Mouse (Mus musculus) forebrain, embryonic 11.5 days (tissue): ENCODE measurements around the gene Palb2. TPM values are rescaled to one million over a fixed set of nuclear protein-coding genes. Genes with fewer than 3 reads are reported as not detected.

Source experiments
- ATAC-seq: fragments of 200-750 bp; cut with Nextera tagmentation; replicated peaks from 2 replicates; pipeline ENCODE4 v1.8.0; 2017; ENCODE audit warnings: moderate TSS enrichment; ENCODE audit not compliant: low FRiP score
- DNase-seq: peaks from one replicate; pipeline ENCODE4 v3.0.0-alpha.2; 2017; ENCODE audit warnings: low spot score
- H3K27ac ChIP-seq: fragments of 300-500 bp; sonication (generic); 2 replicates; pipeline ENCODE4 v1.5.1; 2014; ENCODE audit warnings: low read depth, low read length
- H3K27me3 ChIP-seq: fragments of 300-500 bp; sonication (generic); 2 replicates; pipeline ENCODE4 v1.6.1; 2014; ENCODE audit warnings: mild to moderate bottlenecking, low read length, mixed read lengths; ENCODE audit not compliant: control insufficient read depth, insufficient read depth
- H3K36me3 ChIP-seq: fragments of 300-500 bp; sonication (generic); 2 replicates; pipeline ENCODE4 v1.6.1; 2014; ENCODE audit warnings: mild to moderate bottlenecking, low read length, moderate library complexity, mixed read lengths; ENCODE audit not compliant: control insufficient read depth, insufficient read depth
- H3K4me1 ChIP-seq: fragments of 300-500 bp; sonication (generic); replicated peaks from 2 replicates; pipeline ENCODE4 v1.6.1; 2014; ENCODE audit warnings: low read length, mixed read lengths; ENCODE audit not compliant: control insufficient read depth, insufficient read depth
- H3K4me2 ChIP-seq: fragments of 300-500 bp; sonication (generic); 2 replicates; pipeline ENCODE4 v1.6.1; 2014; ENCODE audit warnings: low read depth, mild to moderate bottlenecking, low read length, moderate library complexity, mixed read lengths; ENCODE audit not compliant: severe bottlenecking
- H3K4me3 ChIP-seq: fragments of 300-500 bp; sonication (generic); 2 replicates; pipeline ENCODE4 v1.5.1; 2014; ENCODE audit warnings: low read depth, low read length
- H3K9ac ChIP-seq: fragments of 300-500 bp; sonication (generic); 2 replicates; pipeline ENCODE4 v1.6.1; 2014; ENCODE audit warnings: low read length
- H3K9me3 ChIP-seq: fragments of 300-500 bp; sonication (generic); 2 replicates; pipeline ENCODE4 v1.6.1; 2016; ENCODE audit warnings: low read length, mixed read lengths; ENCODE audit not compliant: control insufficient read depth
- WGBS: fragments of 180-500 bp; shearing (Covaris S2); extraction: QIAGEN DNeasy Blood & Tissue Kit; methylation state at CpG from one replicate; pipeline ENCODE4 v1.1.7; 2014; 5-methylcytosine and 5-hydroxymethylcytosine counted together
- polyA plus RNA-seq: library from polyadenylated mRNA; unstranded; fragments of >200 nt; fragmentation: Nextera tagmentation; extraction: Ambion mirVana; gene quantifications from 2 replicates; pipeline ENCODE4 v1.2.1, GENCODE M21; 2014

Palb2 gene
- polyA plus RNA-seq, 1 experiment from 2014 or later: 27.0 TPM

- Histone ChIP-seq H3K9me3 (no peaks in the 10 kb centered on the region), H3K4me1 (peaks cover 10% of the 10 kb centered on the region), H3K4me3 (peak overlapping the region; percentile 77), H3K36me3 (peaks cover 3% of the 10 kb centered on the region; the same call in 1 of the 2 replicates), H3K9ac (peak overlapping the region; percentile 92), H3K4me2 (peak overlapping the region; percentile 87), H3K27ac (peak overlapping the region; percentile 89), H3K27me3 (no peaks in the 10 kb centered on the region)
- DNase-seq (no peak), ATAC-seq (peak; percentile 17; the same call in 1 of the 2 replicates)
- WGBS: 5% methylated on average over 13 of the region's 13 CpGs
These were observed 25.7 kb upstream of the Palb2 start for GRCm38 (mm10) chr7:122158488-122158887.

GRCm38 (mm10) chr7:122152473-122152872 is 19.7 kb upstream of the Palb2 start:
- H3K4me3 ChIP-seq: no peak overlapping the region
- peaks cover 3% of the 10 kb centered on the region for H3K36me3 ChIP-seq
- no peaks in the 10 kb centered on the region for H3K27me3 ChIP-seq
- no peak overlapping the region for H3K9ac ChIP-seq
- H3K9me3 ChIP-seq: no peaks in the 10 kb centered on the region
- ATAC-seq (no peak), DNase-seq (no peak)
- 92% methylated on average over 4 of the region's 4 CpGs for WGBS
- no peak overlapping the region for H3K4me2 ChIP-seq
- H3K4me1 ChIP-seq: no peaks in the 10 kb centered on the region
- H3K27ac ChIP-seq: no peak overlapping the region

GRCm38 (mm10) chr7:122140991-122141390 is 8.2 kb upstream of the Palb2 start:
- no peaks in the 10 kb centered on the region for H3K4me1 ChIP-seq
- H3K4me2 ChIP-seq: no peak overlapping the region
- H3K9ac ChIP-seq: no peak overlapping the region
- H3K36me3 ChIP-seq: peaks cover 1% of the 10 kb centered on the region; the same call in 1 of the 2 replicates
- H3K27me3 ChIP-seq: no peaks in the 10 kb centered on the region
- no peaks in the 10 kb centered on the region for H3K9me3 ChIP-seq
- DNase-seq: no peak
- ATAC-seq: no peak
- no peak overlapping the region for H3K4me3 ChIP-seq
- H3K27ac ChIP-seq: no peak overlapping the region

GRCm38 (mm10) chr7:122138190-122138589 is 5.4 kb upstream of the Palb2 start:
- peaks cover 2% of the 10 kb centered on the region; the same call in 1 of the 2 replicates for H3K36me3 ChIP-seq
- WGBS: 90% methylated on average over 5 of the region's 5 CpGs
- no peaks in the 10 kb centered on the region; the same call in 1 of the 2 replicates for H3K4me1 ChIP-seq
- DNase-seq (no peak), ATAC-seq (no peak)
- no peaks in the 10 kb centered on the region for H3K27me3 ChIP-seq
- H3K4me2 ChIP-seq: no peak overlapping the region
- H3K4me3 ChIP-seq: no peak overlapping the region
- no peak overlapping the region for H3K9ac ChIP-seq
- no peak overlapping the region for H3K27ac ChIP-seq
- no peaks in the 10 kb centered on the region for H3K9me3 ChIP-seq

GRCm38 (mm10) chr7:122137071-122137470 is 4.3 kb upstream of the Palb2 start:
- H3K27ac ChIP-seq: no peak overlapping the region
- no peak overlapping the region for H3K4me3 ChIP-seq
- peaks cover 2% of the 10 kb centered on the region; the same call in 1 of the 2 replicates for H3K36me3 ChIP-seq
- H3K9ac ChIP-seq: no peak overlapping the region
- ATAC-seq (no peak), DNase-seq (no peak)
- no peak overlapping the region for H3K4me2 ChIP-seq
- no peaks in the 10 kb centered on the region; the same call in 1 of the 2 replicates for H3K4me1 ChIP-seq
- no peaks in the 10 kb centered on the region for H3K9me3 ChIP-seq
- H3K27me3 ChIP-seq: no peaks in the 10 kb centered on the region

GRCm38 (mm10) chr7:122135070-122135469 is 2.3 kb upstream of the Palb2 start:
- 73% methylated on average over 10 of the region's 10 CpGs for WGBS
- Histone ChIP-seq H3K27ac (no peak overlapping the region), H3K4me3 (no peak overlapping the region), H3K9me3 (no peaks in the 10 kb centered on the region), H3K4me1 (no peaks in the 10 kb centered on the region; the same call in 1 of the 2 replicates), H3K36me3 (peaks cover 2% of the 10 kb centered on the region; the same call in 1 of the 2 replicates), H3K27me3 (no peaks in the 10 kb centered on the region), H3K9ac (no peak overlapping the region), H3K4me2 (no peak overlapping the region)
- DNase-seq (no peak), ATAC-seq (no peak)

GRCm38 (mm10) chr7:122133338-122133625 is 497 bp upstream of the Palb2 start:
- Histone ChIP-seq H3K9ac (peak overlapping the region; percentile 87), H3K27me3 (no peaks in the 10 kb centered on the region), H3K4me2 (peak overlapping the region; percentile 68), H3K4me1 (no peaks in the 10 kb centered on the region; the same call in 1 of the 2 replicates), H3K27ac (no peak overlapping the region), H3K9me3 (no peaks in the 10 kb centered on the region), H3K4me3 (peak overlapping the region; percentile 86), H3K36me3 (peaks cover 2% of the 10 kb centered on the region; the same call in 1 of the 2 replicates)
- ATAC-seq (no peak), DNase-seq (no peak)
- WGBS: 21% methylated on average over 8 of the region's 8 CpGs

GRCm38 (mm10) chr7:122131834-122132233 is 951 bp downstream of the Palb2 start:
- H3K4me1 ChIP-seq: no peaks in the 10 kb centered on the region; the same call in 1 of the 2 replicates
- H3K36me3 ChIP-seq: peaks cover 2% of the 10 kb centered on the region; the same call in 1 of the 2 replicates
- H3K27ac ChIP-seq: no peak overlapping the region
- no peaks in the 10 kb centered on the region for H3K27me3 ChIP-seq
- H3K9ac ChIP-seq: peak overlapping the region; percentile 87
- H3K9me3 ChIP-seq: no peaks in the 10 kb centered on the region
- DNase-seq (no peak), ATAC-seq (no peak)
- H3K4me2 ChIP-seq: peak overlapping the region; percentile 80
- peak overlapping the region; percentile 86 for H3K4me3 ChIP-seq

- DNase-seq (no peak), ATAC-seq (no peak)
- no peak overlapping the region for H3K9ac ChIP-seq
- H3K27ac ChIP-seq: no peak overlapping the region
- H3K9me3 ChIP-seq: no peaks in the 10 kb centered on the region
- H3K4me2 ChIP-seq: no peak overlapping the region
- H3K27me3 ChIP-seq: no peaks in the 10 kb centered on the region
- no peaks in the 10 kb centered on the region for H3K36me3 ChIP-seq
- 95% methylated on average over 11 of the region's 11 CpGs for WGBS
- H3K4me1 ChIP-seq: no peaks in the 10 kb centered on the region
- no peak overlapping the region for H3K4me3 ChIP-seq
These were observed 5.8 kb downstream of the Palb2 start for GRCm38 (mm10) chr7:122126946-122127345.
